Comparison of ENCODE assay signal across 16 mouse cellular contexts in the genomic region with DNA sequence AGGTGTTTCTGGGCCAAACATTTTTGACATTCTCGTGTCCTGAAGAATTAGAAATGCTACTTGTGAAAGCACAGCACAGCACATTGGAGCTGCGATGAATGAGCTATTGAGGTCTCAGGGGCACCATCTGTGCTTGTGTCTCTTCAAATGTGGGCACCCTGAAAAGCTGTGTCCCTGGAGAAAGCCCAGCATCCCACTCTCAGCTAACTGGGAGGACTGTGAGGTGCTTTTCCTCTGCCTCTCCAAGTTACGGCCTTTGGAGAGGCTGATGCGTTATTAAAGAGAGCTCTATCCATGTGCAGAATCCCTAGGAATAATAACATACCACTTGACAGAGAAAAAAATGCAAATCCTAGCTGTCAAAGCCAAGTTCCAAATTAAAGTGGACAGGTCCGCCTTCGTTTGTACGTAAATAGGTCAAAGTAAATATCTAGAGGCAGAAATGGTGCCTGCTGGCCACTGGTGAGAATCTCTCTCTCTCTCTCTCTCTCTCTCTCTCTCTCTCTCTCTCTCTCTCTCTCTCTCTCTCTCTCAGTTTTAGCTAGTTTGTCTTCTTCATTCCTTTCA.
DNase-seq lines count a peak whose midpoint lies in the region; ATAC-seq and TF ChIP-seq lines count a peak whose summit lies in the region.
"Had no signal": no experiment of that assay in that cellular context is flagged by ENCODE, and none has a peak within 500 bp of the region (broad histone marks: within the 10 kb centered on the region; RNA-seq: fewer than 3 reads in every experiment).

No protein-coding gene starts in this region.

- H3K27ac ChIP-seq in forebrain, embryonic 12.5 days, result no peak overlapping the region
- H3K27ac ChIP-seq in forebrain, embryonic 13.5 days, result no peak overlapping the region
- peak overlapping the region; percentile 59; the same call in 1 of the 2 replicates for H3K27ac ChIP-seq in midbrain, embryonic 10.5 days (replicated peaks)
- no peak overlapping the region for H3K27ac ChIP-seq in midbrain, postnatal 0 days (ENCODE audit: low read depth, low read length)
- H3K27ac ChIP-seq in gastrocnemius, adult 2 months, result no peak overlapping the region
- H3K27ac ChIP-seq: embryonic facial prominence, embryonic 13.5 days; kidney, embryonic 15.5 days; lung, embryonic 15.5 days; macrophage had no signal

- peaks cover 18% of the 10 kb centered on the region for H3K4me1 ChIP-seq in forebrain, embryonic 12.5 days
- H3K4me1 ChIP-seq in forebrain, embryonic 13.5 days, result peaks cover 24% of the 10 kb centered on the region
- peaks cover 21% of the 10 kb centered on the region for H3K4me1 ChIP-seq in midbrain, embryonic 10.5 days
- H3K4me1 ChIP-seq in midbrain, postnatal 0 days (ENCODE audit: insufficient read depth, low read length), result no peaks in the 10 kb centered on the region

- 40% methylated on average over 7 of the region's 7 CpGs for WGBS in forebrain, embryonic 12.5 days
- WGBS in forebrain, embryonic 13.5 days, result 47% methylated on average over 7 of the region's 7 CpGs
- WGBS in midbrain, embryonic 10.5 days, result 72% methylated on average over 7 of the region's 7 CpGs
- WGBS in midbrain, postnatal 0 days, result 34% methylated on average over 7 of the region's 7 CpGs

- DNase-seq in midbrain, embryonic 10.5 days (ENCODE audit: low spot score), result no peak
- DNase-seq in midbrain, postnatal 0 days (ENCODE audit: low spot score), result no peak
- DNase-seq in cerebellum, adult 9-11 months, result peak; percentile 6
- DNase-seq in retina, embryonic 14.5 days (ENCODE audit: low spot score), result peak; percentile 94
- DNase-seq in B cell, adult 2 months, result no peak
- DNase-seq in gastrocnemius, adult 2 months, result no peak
- DNase-seq: left cerebral cortex, postnatal 4 days; thymus, postnatal 4 days had no signal

- H3K27me3 ChIP-seq in forebrain, embryonic 12.5 days, result no peaks in the 10 kb centered on the region
- no peaks in the 10 kb centered on the region for H3K27me3 ChIP-seq in forebrain, embryonic 13.5 days
- no peaks in the 10 kb centered on the region; the same call in 1 of the 2 replicates for H3K27me3 ChIP-seq in midbrain, embryonic 10.5 days (ENCODE audit: low read depth, poor library complexity, severe bottlenecking)
- no peaks in the 10 kb centered on the region for H3K27me3 ChIP-seq in midbrain, postnatal 0 days (ENCODE audit: insufficient read depth, low read length)
- H3K27me3 ChIP-seq: embryonic facial prominence, embryonic 13.5 days; kidney, embryonic 15.5 days; lung, embryonic 15.5 days had no signal

- ATAC-seq in forebrain, embryonic 12.5 days (ENCODE audit: low FRiP score), result 0 out of 2 replicates have a peak, but pooled peaks have one; percentile 54
- no peak for ATAC-seq in forebrain, embryonic 13.5 days
- no peak for ATAC-seq in midbrain, postnatal 0 days (ENCODE audit: low FRiP score)
- ATAC-seq: intestine, embryonic 16.5 days had no signal

- intact Hi-C loops in gastrocnemius, adult 2 months (cut with DNase I), result no loop called here

- H3K9ac ChIP-seq in forebrain, embryonic 12.5 days, result no peak overlapping the region
- H3K9ac ChIP-seq in forebrain, embryonic 13.5 days, result no peak overlapping the region
- H3K9ac ChIP-seq in midbrain, postnatal 0 days (replicated peaks; ENCODE audit: low read length, poor library complexity, severe bottlenecking), result no peak overlapping the region
- H3K9ac ChIP-seq: embryonic facial prominence, embryonic 13.5 days; kidney, embryonic 15.5 days; lung, embryonic 15.5 days had no signal

- no peaks in the 10 kb centered on the region for H3K9me3 ChIP-seq in forebrain, embryonic 12.5 days
- no peaks in the 10 kb centered on the region for H3K9me3 ChIP-seq in forebrain, embryonic 13.5 days (replicated peaks)
- no peaks in the 10 kb centered on the region for H3K9me3 ChIP-seq in midbrain, embryonic 10.5 days (replicated peaks)
- H3K9me3 ChIP-seq in midbrain, postnatal 0 days (ENCODE audit: low read length), result no peaks in the 10 kb centered on the region
- H3K9me3 ChIP-seq: embryonic facial prominence, embryonic 13.5 days; kidney, embryonic 15.5 days; lung, embryonic 15.5 days had no signal

- no peak overlapping the region for H3K4me3 ChIP-seq in forebrain, embryonic 12.5 days (replicated peaks)
- no peak overlapping the region for H3K4me3 ChIP-seq in forebrain, embryonic 13.5 days
- no peak overlapping the region for H3K4me3 ChIP-seq in midbrain, embryonic 10.5 days
- H3K4me3 ChIP-seq in midbrain, postnatal 0 days (ENCODE audit: low read depth, low read length), result no peak overlapping the region
- H3K4me3 ChIP-seq in gastrocnemius, adult 2 months, result no peak overlapping the region
- H3K4me3 ChIP-seq: embryonic facial prominence, embryonic 13.5 days; kidney, embryonic 15.5 days; lung, embryonic 15.5 days had no signal

- TF ChIP-seq CTCF in midbrain, postnatal 0 days (IDR thresholded peaks at IDR 0.05), result no peak
- no peak for TF ChIP-seq CTCF in gastrocnemius, adult 2 months (IDR thresholded peaks at IDR 0.05)

- H3K36me3 ChIP-seq in forebrain, embryonic 12.5 days (replicated peaks), result no peaks in the 10 kb centered on the region
- no peaks in the 10 kb centered on the region for H3K36me3 ChIP-seq in forebrain, embryonic 13.5 days (ENCODE audit: poor library complexity, severe bottlenecking)
- no peaks in the 10 kb centered on the region for H3K36me3 ChIP-seq in midbrain, embryonic 10.5 days
- H3K36me3 ChIP-seq in midbrain, postnatal 0 days (ENCODE audit: insufficient read depth, low read length), result no peaks in the 10 kb centered on the region
- H3K36me3 ChIP-seq: embryonic facial prominence, embryonic 13.5 days; kidney, embryonic 15.5 days; lung, embryonic 15.5 days had no signal

- H3K4me2 ChIP-seq in forebrain, embryonic 12.5 days, result no peak overlapping the region
- no peak overlapping the region for H3K4me2 ChIP-seq in forebrain, embryonic 13.5 days
- no peak overlapping the region for H3K4me2 ChIP-seq in midbrain, postnatal 0 days (ENCODE audit: low read depth, low read length, poor library complexity, severe bottlenecking)
- H3K4me2 ChIP-seq: embryonic facial prominence, embryonic 13.5 days; kidney, embryonic 15.5 days; liver, embryonic 11.5 days; lung, embryonic 15.5 days had no signal

Comparison
In these comparisons a context has a peak if more than half of its experiments do, and no peak if none do; other contexts are left out.
1. DNase-seq: peak in cerebellum, adult 9-11 months (single experiment) and retina, embryonic 14.5 days (single experiment); none in midbrain, embryonic 10.5 days (single experiment), midbrain, postnatal 0 days (single experiment), B cell, adult 2 months (0 of 2) and gastrocnemius, adult 2 months (single experiment).